Mouse (Mus musculus) MEL (cell line): ENCODE measurements around the gene Smarcad1.

Experiments used
- CTCF ChIP-seq, 3 experiments: IDR thresholded peaks in 2 of 3; conservative IDR thresholded peaks in 1 of 3; 2 replicates each; pipeline ENCODE4 v1.5.1; 2011 to 2012; ENCODE audit warnings: low read length in 3 of 3, low read depth in 2 of 3, mild to moderate bottlenecking in 2 of 3, improper control_type of control experiment in 1 of 3, inconsistent platforms in 1 of 3, mixed read lengths in 1 of 3, moderate library complexity in 1 of 3; ENCODE audit not compliant: control insufficient read depth in 1 of 3, insufficient read depth in 1 of 3, poor library complexity in 1 of 3, severe bottlenecking in 1 of 3
- ELF1 ChIP-seq: IDR thresholded peaks from 2 replicates; pipeline ENCODE4 v1.6.1; 2014; ENCODE audit warnings: low read depth, mild to moderate bottlenecking, inconsistent platforms, low read length, improper control_type of control experiment, moderate library complexity
- MYC ChIP-seq: IDR thresholded peaks from 2 replicates; pipeline ENCODE4 v1.6.1; 2011; ENCODE audit warnings: low read depth, mild to moderate bottlenecking, low read length, improper control_type of control experiment, moderate library complexity

- TF ChIP-seq CTCF (IDR thresholded peaks at IDR 0.05 in 2 of 3, conservative IDR thresholded peaks at IDR 0.05 in 1 of 3; ENCODE audit: control insufficient read depth in 1 of 3, insufficient read depth in 1 of 3, low read depth in 2 of 3, low read length in 3 of 3, poor library complexity in 1 of 3, severe bottlenecking in 1 of 3) (no peak), ELF1 (no peak), MYC (no peak)
These were observed 451 bp upstream of the Smarcad1 start for GRCm38 (mm10) chr6:65041932-65042331.
